Mouse (Mus musculus) layer of hippocampus, adult 18-20 months (tissue): ENCODE measurements around the gene Bsx. TPM values are rescaled to one million over a fixed set of nuclear protein-coding genes. Genes with fewer than 3 reads are reported as not detected.

Source experiments
- DNase-seq, 2 experiments: peaks; one replicate each; pipeline ENCODE4 v3.0.0; 2022; ENCODE audit warnings: low spot score in 2 of 2
- long read RNA-seq: library from polyadenylated mRNA; stranded (forward); transcript quantifications from one replicate; pipeline ENCODE4 v2.0.0, GENCODE M21; 2021
- total RNA-seq, 2 experiments: library from RNA; stranded (reverse); gene quantifications; 2 replicates each; pipeline ENCODE4 v1.2.3; 2021

Bsx gene
- total RNA-seq, result not detected
- long read RNA-seq, result 0 reads

GRCm38 (mm10) chr9:40873556-40874470 lies at the start of gene Bsx:
Gene Bsx (plus strand): TSS chr9:40874127.
- DNase-seq, result no peak

GRCm38 (mm10) chr9:40825601-40826000 lies 48.3 kb upstream of the Bsx start:
- no peak for DNase-seq

DNA sequence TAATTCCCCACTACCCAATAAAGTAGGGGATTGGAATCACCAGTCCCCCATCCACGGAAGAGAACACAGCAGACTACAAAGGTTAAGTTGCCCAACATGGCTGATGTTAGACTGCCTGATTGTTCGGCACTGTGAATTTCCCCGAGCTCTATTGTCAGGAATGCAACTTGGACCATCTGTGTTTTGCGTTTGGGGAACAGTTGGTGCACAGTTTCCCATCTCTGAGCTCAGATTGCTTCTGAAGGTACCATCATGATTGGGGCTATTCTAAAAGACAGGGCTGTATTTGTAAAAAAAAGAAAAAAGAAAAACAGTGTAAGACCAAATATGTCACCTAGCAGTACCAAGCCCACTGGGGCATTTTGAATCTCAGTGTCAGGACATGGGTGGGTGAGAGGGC lies 46.6 kb upstream of the Bsx start:
- DNase-seq, result peak in 1 of 2 experiments; percentile 68

GRCm38 (mm10) chr9:40834569-40834968 lies 39.4 kb upstream of the Bsx start:
- peak; percentile 58 to 87 for DNase-seq

DNA sequence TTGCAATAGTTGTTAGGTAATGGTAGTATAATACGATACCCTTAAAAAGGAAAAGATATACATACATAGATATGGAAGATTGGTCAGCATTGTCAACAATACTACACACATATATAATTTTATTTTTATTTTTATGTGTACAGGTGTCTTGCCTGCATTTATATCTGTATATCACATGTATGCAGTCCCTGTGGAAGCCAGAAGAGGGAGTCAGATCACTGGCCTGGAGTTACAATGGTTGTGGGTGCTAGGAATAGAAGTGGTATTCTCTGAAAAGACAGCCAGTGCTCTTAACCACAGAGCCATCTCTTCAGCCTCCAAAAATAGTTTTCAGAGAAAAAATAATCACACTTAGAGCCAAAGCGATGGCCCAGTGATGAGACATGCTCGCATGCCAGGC lies 37.2 kb upstream of the Bsx start:
- no peak for DNase-seq

DNA sequence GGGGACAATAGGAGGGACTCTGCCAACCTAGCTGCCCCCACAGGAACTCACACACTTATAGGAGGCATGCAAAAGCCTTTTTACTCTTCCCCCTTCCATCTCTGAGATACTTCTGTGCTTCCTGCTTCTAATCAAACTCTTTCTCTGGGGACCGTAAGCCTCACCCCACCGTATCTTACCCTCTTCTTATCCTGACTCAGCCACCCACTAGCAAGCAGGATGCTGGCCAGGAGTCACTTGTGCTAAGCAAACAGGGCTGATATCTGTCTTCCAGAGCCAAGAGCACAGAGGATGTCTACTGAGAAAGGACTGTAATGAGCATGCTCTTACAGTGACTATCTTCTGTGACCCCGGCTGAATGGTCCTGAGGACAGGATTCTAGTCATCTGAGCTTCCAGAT lies 34.3 kb upstream of the Bsx start:
- DNase-seq, result no peak

DNA sequence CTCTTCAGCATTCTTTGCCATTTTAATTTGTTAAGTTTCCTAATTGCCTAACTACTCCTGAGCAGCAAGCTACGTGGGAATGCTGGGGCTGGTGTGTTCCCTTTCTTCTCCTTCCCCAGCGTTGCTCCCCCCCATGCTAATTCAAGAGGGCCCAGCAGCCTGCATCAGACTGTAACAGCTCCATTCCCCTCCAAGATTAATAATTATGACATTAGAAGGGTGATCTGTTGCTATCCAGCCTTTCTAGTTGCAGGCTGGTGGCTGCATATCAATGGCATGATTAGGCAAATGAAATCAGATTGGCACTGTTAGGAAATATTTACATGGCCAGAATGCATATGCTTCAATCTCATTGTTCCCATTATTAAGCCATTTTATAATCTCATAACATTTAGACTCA lies 22.4 kb upstream of the Bsx start:
- no peak for DNase-seq

DNA sequence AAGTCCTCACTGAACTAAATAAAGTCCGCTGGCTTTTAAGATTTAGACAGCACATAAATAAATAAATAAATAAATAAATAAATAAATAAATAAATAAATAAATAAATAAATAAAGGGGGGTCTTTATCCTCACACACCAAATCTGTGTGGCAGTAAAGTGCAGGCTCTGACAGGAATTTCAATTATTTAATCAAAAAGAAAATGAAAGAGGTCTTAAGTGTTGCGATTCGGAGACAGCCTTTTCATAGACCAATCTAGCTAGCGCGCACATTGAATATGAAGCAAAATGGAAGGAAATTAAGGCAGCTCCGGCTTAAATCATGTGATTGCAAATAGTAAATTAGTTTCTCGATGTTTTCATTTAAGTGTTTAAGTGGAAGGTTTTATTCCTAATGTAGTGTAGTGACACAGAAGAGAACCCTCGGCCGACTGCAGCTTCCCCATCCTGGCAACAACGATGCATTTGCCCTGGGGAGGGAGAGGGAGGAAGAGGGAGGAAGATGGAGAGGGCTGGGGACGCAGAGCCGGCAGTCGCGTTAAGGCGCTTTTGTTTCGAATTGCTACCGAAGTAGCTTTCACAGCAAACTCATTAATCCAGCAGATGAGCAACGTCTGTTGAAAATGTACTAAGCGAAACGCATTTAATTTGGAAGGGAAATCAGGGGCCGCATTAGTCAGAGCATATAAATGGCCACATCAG lies 15.3 kb upstream of the Bsx start:
- DNase-seq, result peak; percentile 16 to 26

GRCm38 (mm10) chr9:40859196-40859595 lies 14.7 kb upstream of the Bsx start:
- DNase-seq, result no peak

- no peak for DNase-seq
These were observed 3.6 kb upstream of the Bsx start for GRCm38 (mm10) chr9:40870331-40870730.

- DNase-seq, result no peak
These were observed 2.4 kb upstream of the Bsx start for GRCm38 (mm10) chr9:40871369-40872155.

- DNase-seq, result no peak
These were observed 1.8 kb upstream of the Bsx start for GRCm38 (mm10) chr9:40872156-40872478.

- DNase-seq, result no peak
These were observed 1.0 kb downstream of the Bsx start for GRCm38 (mm10) chr9:40874961-40875360.

- DNase-seq, result no peak
These were observed 1.5 kb downstream of the Bsx start for GRCm38 (mm10) chr9:40875431-40875830.

GRCm38 (mm10) chr9:40876164-40876563 lies 2.2 kb downstream of the Bsx start:
- DNase-seq, result no peak

DNA sequence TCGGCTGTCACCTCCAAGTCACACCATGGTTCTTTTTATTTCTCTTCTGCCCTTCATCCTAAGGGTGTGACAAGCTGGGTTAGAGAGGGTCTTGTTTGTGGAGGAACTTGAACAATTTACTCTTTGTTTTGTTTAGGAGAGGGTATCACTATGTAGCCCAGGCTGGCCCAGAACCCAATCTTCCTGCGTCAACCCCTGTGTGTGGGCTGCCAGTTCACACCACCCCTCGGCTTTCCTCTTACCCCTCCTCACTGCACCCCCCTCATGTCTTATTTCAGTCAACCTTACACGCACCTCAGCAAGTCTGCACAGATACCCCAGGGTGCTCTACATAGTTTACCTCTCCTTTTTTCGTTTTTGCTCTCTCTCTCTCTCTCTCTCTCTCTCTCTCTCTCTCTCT lies 2.8 kb downstream of the Bsx start:
- no peak for DNase-seq

- DNase-seq, result no peak
These were observed 3.4 kb downstream of the Bsx start for GRCm38 (mm10) chr9:40877146-40877880.

- no peak for DNase-seq
These were observed 3.9 kb downstream of the Bsx start for GRCm38 (mm10) chr9:40877881-40878235.

DNA sequence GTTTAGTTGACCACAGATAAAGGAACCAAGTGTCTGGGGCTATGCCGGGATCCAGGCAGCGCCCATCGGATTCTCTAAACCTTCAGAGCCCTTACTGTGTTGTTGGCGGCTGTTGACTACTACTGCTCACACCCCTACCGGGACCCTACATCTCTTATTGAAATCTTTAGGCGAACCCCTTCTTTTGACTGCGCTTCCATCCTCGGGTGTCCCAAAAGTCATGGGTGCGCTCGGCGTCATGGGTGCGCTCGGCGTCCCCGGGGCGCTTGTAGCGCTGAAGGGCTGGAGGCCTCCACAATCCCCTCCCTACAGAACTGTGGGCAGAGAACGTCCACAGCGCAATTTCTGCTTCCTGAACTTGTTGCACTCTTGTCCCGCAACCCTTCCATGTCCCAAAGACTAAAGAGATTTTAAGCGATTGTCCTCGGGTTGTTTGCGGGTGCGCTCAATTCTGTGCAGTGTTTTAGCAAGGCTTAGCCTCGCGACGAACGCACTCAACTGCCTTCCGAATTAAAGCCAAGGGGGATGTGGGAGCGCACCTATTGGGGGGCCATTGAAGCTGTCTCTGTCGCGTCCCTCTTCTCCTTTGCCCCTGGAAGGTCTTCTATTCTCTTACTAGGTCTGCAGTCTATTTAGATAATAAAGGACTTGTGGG lies 4.5 kb downstream of the Bsx start:
- DNase-seq, result no peak

DNA sequence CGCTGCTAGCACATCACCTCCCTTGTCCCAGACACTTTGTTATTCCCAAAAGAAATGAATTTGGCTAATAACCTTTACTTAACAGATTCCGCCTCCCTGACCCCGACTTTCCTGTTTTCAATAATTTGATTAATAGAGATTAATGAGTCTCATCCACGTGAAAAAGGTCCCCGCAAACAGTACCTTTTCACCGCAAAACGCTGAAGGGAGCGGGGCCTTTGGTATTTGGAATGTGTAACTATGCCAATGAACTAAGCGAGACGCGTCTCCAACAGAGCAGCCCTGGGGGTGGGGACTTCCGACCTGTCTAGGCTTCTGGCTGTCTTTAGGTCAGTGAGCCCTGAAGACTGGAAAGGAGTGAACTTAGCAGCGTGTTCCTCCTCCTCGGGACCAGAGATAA lies 5.1 kb downstream of the Bsx start:
- no peak for DNase-seq

GRCm38 (mm10) chr9:40885669-40886068 lies 11.7 kb downstream of the Bsx start:
- no peak for DNase-seq
